ENCODE assay signal across 22 mouse cellular contexts in genomic region chr17:48822101-48822876, GRCm38 (mm10).
A peak's percentile ranks its signal among the peaks of the same experiment; 100 is the strongest.
DNase-seq lines count a peak whose midpoint lies in the region; ATAC-seq and TF ChIP-seq lines count a peak whose summit lies in the region.
"Had no signal": no experiment of that assay in that cellular context is flagged by ENCODE, and none has a peak within 500 bp of the region (broad histone marks: within the 10 kb centered on the region; RNA-seq: fewer than 3 reads in every experiment).

No protein-coding gene starts in this region.

- TF ChIP-seq CTCF in kidney, postnatal 0 days (IDR thresholded peaks at IDR 0.05; ENCODE audit: low read depth): peak; percentile 11; the same call in 1 of the 2 replicates
- TF ChIP-seq CTCF in midbrain, postnatal 0 days (IDR thresholded peaks at IDR 0.05): peak; percentile 31; the same call in 1 of the 2 replicates
- peak; percentile 11; the same call in 1 of the 2 replicates for TF ChIP-seq CTCF in brain, embryonic 14.5 days (IDR thresholded peaks at IDR 0.05; ENCODE audit: borderline replicate concordance, extremely low read depth, insufficient read depth, insufficient read length)

- no peak overlapping the region for H3K9ac ChIP-seq in kidney, postnatal 0 days (ENCODE audit: low read depth, low read length)
- no peak overlapping the region for H3K9ac ChIP-seq in midbrain, postnatal 0 days (replicated peaks; ENCODE audit: low read length, poor library complexity, severe bottlenecking)
- H3K9ac ChIP-seq in midbrain, embryonic 15.5 days: no peak overlapping the region
- H3K9ac ChIP-seq: forebrain, embryonic 12.5 days; heart, embryonic 15.5 days had no signal

- 92% methylated on average over 20 of the region's 20 CpGs for WGBS in kidney, postnatal 0 days
- WGBS in midbrain, postnatal 0 days: 88% methylated on average over 20 of the region's 20 CpGs
- 86% methylated on average over 20 of the region's 20 CpGs for WGBS in midbrain, embryonic 15.5 days

- no peak for ATAC-seq in kidney, postnatal 0 days (replicated peaks; ENCODE audit: low FRiP score, low read depth)
- no peak for ATAC-seq in midbrain, postnatal 0 days (ENCODE audit: low FRiP score)
- no peak for ATAC-seq in midbrain, embryonic 15.5 days (replicated peaks)
- ATAC-seq: hindbrain, embryonic 16.5 days; Patski had no signal

- no peaks in the 10 kb centered on the region for H3K27me3 ChIP-seq in kidney, postnatal 0 days (ENCODE audit: insufficient read depth, low read length)
- no peaks in the 10 kb centered on the region for H3K27me3 ChIP-seq in midbrain, postnatal 0 days (ENCODE audit: insufficient read depth, low read length)
- H3K27me3 ChIP-seq in midbrain, embryonic 15.5 days (replicated peaks): no peaks in the 10 kb centered on the region
- H3K27me3 ChIP-seq: forebrain, embryonic 12.5 days; heart, embryonic 15.5 days had no signal

- no peaks in the 10 kb centered on the region for H3K36me3 ChIP-seq in kidney, postnatal 0 days (ENCODE audit: insufficient read depth, low read length)
- H3K36me3 ChIP-seq in midbrain, postnatal 0 days (ENCODE audit: insufficient read depth, low read length): no peaks in the 10 kb centered on the region
- H3K36me3 ChIP-seq in midbrain, embryonic 15.5 days (replicated peaks): no peaks in the 10 kb centered on the region
- H3K36me3 ChIP-seq: forebrain, embryonic 12.5 days; heart, embryonic 15.5 days; limb, embryonic 10.5 days had no signal

- no peak for DNase-seq in kidney, postnatal 0 days (ENCODE audit: low spot score)
- DNase-seq in kidney, postnatal 36 days: no peak
- no peak for DNase-seq in midbrain, postnatal 0 days (ENCODE audit: low spot score)
- peak; percentile 53 for DNase-seq in ES-CJ7 (ENCODE audit: low read depth, low spot score)
- no peak for DNase-seq in brain, embryonic 14.5 days (ENCODE audit: low read depth)
- DNase-seq in layer of hippocampus, adult 9-10 months (ENCODE audit: low spot score): no peak
- DNase-seq: adrenal gland, postnatal 14 days; B cell, adult 2 months; cerebellum, adult 18-20 months; cerebellum, postnatal 25 days; gastrocnemius, postnatal 14 days; heart, postnatal 4 days; kidney, adult 11 months; layer of hippocampus, adult 9-11 months; thymus, postnatal 36 days had no signal

- no peaks in the 10 kb centered on the region for H3K9me3 ChIP-seq in kidney, postnatal 0 days (replicated peaks; ENCODE audit: low read length)
- H3K9me3 ChIP-seq in midbrain, postnatal 0 days (ENCODE audit: low read length): no peaks in the 10 kb centered on the region
- no peaks in the 10 kb centered on the region for H3K9me3 ChIP-seq in midbrain, embryonic 15.5 days
- H3K9me3 ChIP-seq: heart, embryonic 15.5 days; limb, embryonic 10.5 days had no signal

- no peak overlapping the region for H3K4me3 ChIP-seq in kidney, postnatal 0 days (replicated peaks; ENCODE audit: low read depth, low read length)
- no peak overlapping the region for H3K4me3 ChIP-seq in midbrain, postnatal 0 days (ENCODE audit: low read depth, low read length)
- no peak overlapping the region for H3K4me3 ChIP-seq in midbrain, embryonic 15.5 days
- H3K4me3 ChIP-seq: forebrain, embryonic 12.5 days; heart, embryonic 15.5 days; limb, embryonic 10.5 days had no signal

- H3K27ac ChIP-seq in kidney, postnatal 0 days: no peak overlapping the region
- H3K27ac ChIP-seq in midbrain, postnatal 0 days (ENCODE audit: low read depth, low read length): no peak overlapping the region
- no peak overlapping the region for H3K27ac ChIP-seq in midbrain, embryonic 15.5 days
- H3K27ac ChIP-seq: forebrain, embryonic 12.5 days; heart, embryonic 15.5 days; limb, embryonic 10.5 days had no signal

- TF ChIP-seq POLR2A in brain, embryonic 14.5 days (IDR thresholded peaks at IDR 0.05; ENCODE audit: borderline replicate concordance, extremely low read depth, insufficient read depth, insufficient read length, poor library complexity, severe bottlenecking): no peak

- no peak overlapping the region for H3K4me2 ChIP-seq in kidney, postnatal 0 days (ENCODE audit: low read length)
- no peak overlapping the region for H3K4me2 ChIP-seq in midbrain, postnatal 0 days (ENCODE audit: low read depth, low read length, poor library complexity, severe bottlenecking)
- H3K4me2 ChIP-seq in midbrain, embryonic 15.5 days: no peak overlapping the region
- H3K4me2 ChIP-seq: forebrain, embryonic 12.5 days; heart, embryonic 15.5 days; liver, embryonic 11.5 days had no signal

- H3K4me1 ChIP-seq in kidney, postnatal 0 days (replicated peaks; ENCODE audit: insufficient read depth, low read length): 0 out of 2 replicates have a peak, but pooled peaks cover 3% of the 10 kb centered on the region
- H3K4me1 ChIP-seq in midbrain, postnatal 0 days (ENCODE audit: insufficient read depth, low read length): peaks cover 5% of the 10 kb centered on the region; the same call in 1 of the 2 replicates
- H3K4me1 ChIP-seq in midbrain, embryonic 15.5 days: peaks cover 13% of the 10 kb centered on the region
- H3K4me1 ChIP-seq: heart, embryonic 15.5 days; limb, embryonic 10.5 days had no signal
